Mouse (Mus musculus) thymus, postnatal 4 days (tissue): ENCODE measurements around the gene Myo5c.

ENCODE experiments used
- DNase-seq: peaks from one replicate; pipeline ENCODE4 v3.0.0; 2021

Myo5c gene

GRCm38 (mm10) chr9:75283636-75284035 lies 51.8 kb downstream of the Myo5c start:
- no peak for DNase-seq

GRCm38 (mm10) chr9:75285363-75285762 lies 53.5 kb downstream of the Myo5c start:
- no peak for DNase-seq

- DNase-seq, result no peak
These were observed 55.8 kb downstream of the Myo5c start for GRCm38 (mm10) chr9:75287636-75288035.

- peak; percentile 45 for DNase-seq
These were observed 57.7 kb downstream of the Myo5c start for GRCm38 (mm10) chr9:75289545-75289944.

GRCm38 (mm10) chr9:75299342-75299741 lies 67.5 kb downstream of the Myo5c start:
- DNase-seq, result peak; percentile 27

GRCm38 (mm10) chr9:75303033-75303432 lies 71.2 kb downstream of the Myo5c start:
- no peak for DNase-seq

- peak; percentile 41 for DNase-seq
These were observed 72.0 kb downstream of the Myo5c start for GRCm38 (mm10) chr9:75303701-75304261.

- no peak for DNase-seq
These were observed 72.5 kb downstream of the Myo5c start for GRCm38 (mm10) chr9:75304286-75304685.

GRCm38 (mm10) chr9:75306126-75306898 lies 74.5 kb downstream of the Myo5c start, which contains the start of gene Gnb5:
Gnb5 (plus strand) TSS chr9:75306288.
- DNase-seq, result no peak

- no peak for DNase-seq
These were observed 75.2 kb downstream of the Myo5c start for GRCm38 (mm10) chr9:75307015-75307414.

- no peak for DNase-seq
These were observed 76.8 kb downstream of the Myo5c start for GRCm38 (mm10) chr9:75308621-75309020.

- DNase-seq, result peak; percentile 92
These were observed 80.2 kb downstream of the Myo5c start for GRCm38 (mm10) chr9:75312008-75312407.

- DNase-seq, result no peak
These were observed 81.5 kb downstream of the Myo5c start for GRCm38 (mm10) chr9:75313138-75313831.

- DNase-seq, result peak; percentile 92
These were observed 82.2 kb downstream of the Myo5c start for GRCm38 (mm10) chr9:75313832-75314516.

GRCm38 (mm10) chr9:75314517-75315105 lies 82.8 kb downstream of the Myo5c start:
- DNase-seq, result peak; percentile 21

- no peak for DNase-seq
These were observed 83.4 kb downstream of the Myo5c start for GRCm38 (mm10) chr9:75315238-75315637.

GRCm38 (mm10) chr9:75316771-75317170 lies 85.0 kb downstream of the Myo5c start:
- no peak for DNase-seq

- DNase-seq, result no peak
These were observed 86.4 kb downstream of the Myo5c start for GRCm38 (mm10) chr9:75318196-75318595.

GRCm38 (mm10) chr9:75319365-75319764 lies 87.5 kb downstream of the Myo5c start:
- no peak for DNase-seq

GRCm38 (mm10) chr9:75322099-75322885 lies 90.5 kb downstream of the Myo5c start:
- DNase-seq, result no peak

- DNase-seq, result no peak
These were observed 96.2 kb downstream of the Myo5c start for GRCm38 (mm10) chr9:75328047-75328446.

GRCm38 (mm10) chr9:75330821-75331220 lies 99.0 kb downstream of the Myo5c start:
- DNase-seq, result no peak
